Mouse (Mus musculus) neural tube, embryonic 10.5 days (tissue): ENCODE measurements around the gene Onecut3.

ENCODE experiments used
- DNase-seq: peaks from one replicate; pipeline ENCODE4 v3.0.0-alpha.2; 2017; ENCODE audit warnings: low spot score; ENCODE audit errors: extremely low spot score

Gene Onecut3

GRCm38 (mm10) chr10:80494732-80495131, at the start of gene Onecut3:
Gene Onecut3 (plus strand): TSS chr10:80494835.
- DNase-seq: peak; percentile 51

- no peak for DNase-seq
Measured at GRCm38 (mm10) chr10:80445052-80445451, 49.6 kb upstream of the Onecut3 start.

GRCm38 (mm10) chr10:80445898-80446601, 48.6 kb upstream of the Onecut3 start:
- peak; percentile 81 for DNase-seq

GRCm38 (mm10) chr10:80450599-80450998, 44.0 kb upstream of the Onecut3 start:
- no peak for DNase-seq

GRCm38 (mm10) chr10:80453601-80454000, 41.0 kb upstream of the Onecut3 start:
- no peak for DNase-seq

GRCm38 (mm10) chr10:80454781-80455180, 39.9 kb upstream of the Onecut3 start:
- DNase-seq: no peak

- no peak for DNase-seq
Measured at GRCm38 (mm10) chr10:80455697-80456096, 38.9 kb upstream of the Onecut3 start.

GRCm38 (mm10) chr10:80459236-80459635, 35.4 kb upstream of the Onecut3 start:
- no peak for DNase-seq

- no peak for DNase-seq
Measured at GRCm38 (mm10) chr10:80459671-80460070, 35.0 kb upstream of the Onecut3 start.

GRCm38 (mm10) chr10:80460324-80460723, 34.3 kb upstream of the Onecut3 start:
- DNase-seq: no peak

GRCm38 (mm10) chr10:80461346-80461745, 33.3 kb upstream of the Onecut3 start:
- DNase-seq: no peak

- no peak for DNase-seq
Measured at GRCm38 (mm10) chr10:80464381-80465035, 30.1 kb upstream of the Onecut3 start.

GRCm38 (mm10) chr10:80465066-80465465, 29.6 kb upstream of the Onecut3 start:
- DNase-seq: no peak

GRCm38 (mm10) chr10:80475290-80475959, 19.2 kb upstream of the Onecut3 start:
- DNase-seq: peak; percentile 94

- no peak for DNase-seq
Measured at GRCm38 (mm10) chr10:80478531-80478930, 16.1 kb upstream of the Onecut3 start.

GRCm38 (mm10) chr10:80481002-80481401, 13.6 kb upstream of the Onecut3 start:
- DNase-seq: no peak

GRCm38 (mm10) chr10:80486862-80487379, 7.7 kb upstream of the Onecut3 start:
- no peak for DNase-seq

- peak; percentile 37 for DNase-seq
Measured at GRCm38 (mm10) chr10:80490051-80490450, 4.6 kb upstream of the Onecut3 start.

- DNase-seq: peak; percentile 56
Measured at GRCm38 (mm10) chr10:80495901-80496300, 1.3 kb downstream of the Onecut3 start.

- DNase-seq: peak; percentile 37
Measured at GRCm38 (mm10) chr10:80496421-80496820, 1.8 kb downstream of the Onecut3 start.

GRCm38 (mm10) chr10:80502291-80502690, 7.7 kb downstream of the Onecut3 start:
- DNase-seq: peak; percentile 34

GRCm38 (mm10) chr10:80502819-80503314, 8.2 kb downstream of the Onecut3 start:
- peak; percentile 50 for DNase-seq
